Mouse (Mus musculus): ENCODE data around the gene Gpx2. TPM values are rescaled to one million over a fixed set of nuclear protein-coding genes. Genes with fewer than 3 reads are reported as not detected.

Gpx2 gene
- polyA plus RNA-seq, 1 experiment from 2014 or later = 0.10 TPM

DNA sequence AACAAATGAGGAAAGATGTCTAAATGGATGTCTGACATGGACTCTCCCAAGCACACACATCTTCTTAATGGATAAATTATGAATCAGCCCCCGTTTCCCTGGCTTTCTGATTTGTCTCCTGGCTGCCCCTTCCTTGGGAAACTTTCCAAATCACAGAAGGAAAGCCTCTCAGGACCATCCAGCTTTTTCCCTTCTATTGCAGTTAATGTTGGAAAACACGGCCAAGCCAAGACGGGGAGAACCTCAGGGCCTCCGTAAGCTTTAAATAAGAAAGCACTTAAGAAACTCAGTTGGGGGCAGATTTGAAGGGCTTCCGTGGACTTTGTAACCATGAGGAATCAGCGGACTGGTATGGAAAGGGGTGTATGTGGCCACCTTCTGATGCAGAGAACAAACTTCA is 24.5 kb upstream of the Gpx2 start:
- H3K9ac ChIP-seq = no peak overlapping the region
- H3K4me2 ChIP-seq = peak overlapping the region; percentile 81; the same call in 1 of the 2 replicates
- no peaks in the 10 kb centered on the region for H3K9me3 ChIP-seq
- H3K4me3 ChIP-seq = no peak overlapping the region
- H3K27me3 ChIP-seq = peaks cover 29% of the 10 kb centered on the region
- H3K27ac ChIP-seq (replicated peaks) = no peak overlapping the region
- WGBS = 61% methylated on average over 6 of the region's 6 CpGs
- peaks cover 52% of the 10 kb centered on the region for H3K4me1 ChIP-seq (replicated peaks)
- no peak for ATAC-seq (ENCODE audit: low read depth)
- no peaks in the 10 kb centered on the region for H3K36me3 ChIP-seq

DNA sequence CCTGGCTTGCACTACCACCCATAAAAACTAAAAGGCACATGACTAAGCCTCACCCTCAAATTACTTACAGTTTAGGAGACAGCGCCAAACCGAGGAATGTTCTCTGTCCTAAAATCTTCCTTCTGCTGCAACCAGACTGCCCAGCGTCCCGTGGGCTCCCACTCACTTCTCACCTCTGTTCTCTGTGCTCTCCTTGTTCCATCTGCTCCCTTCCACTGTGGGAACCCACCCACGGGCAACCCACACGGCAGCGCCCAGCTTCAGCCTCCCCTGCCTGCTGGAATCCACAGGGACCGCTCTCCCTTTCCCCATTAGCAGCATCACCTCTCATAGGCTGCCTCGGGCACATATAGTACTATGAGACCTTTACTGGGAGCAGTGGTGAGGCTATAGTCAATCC is 23.6 kb upstream of the Gpx2 start:
- H3K4me1 ChIP-seq (replicated peaks) = peaks cover 52% of the 10 kb centered on the region
- WGBS = 84% methylated on average over 9 of the region's 9 CpGs
- H3K4me3 ChIP-seq = no peak overlapping the region
- no peak overlapping the region for H3K4me2 ChIP-seq
- ATAC-seq (ENCODE audit: low read depth) = no peak
- H3K27ac ChIP-seq (replicated peaks) = no peak overlapping the region
- H3K9ac ChIP-seq = no peak overlapping the region
- H3K36me3 ChIP-seq = no peaks in the 10 kb centered on the region
- peaks cover 20% of the 10 kb centered on the region for H3K27me3 ChIP-seq
- no peaks in the 10 kb centered on the region for H3K9me3 ChIP-seq

DNA sequence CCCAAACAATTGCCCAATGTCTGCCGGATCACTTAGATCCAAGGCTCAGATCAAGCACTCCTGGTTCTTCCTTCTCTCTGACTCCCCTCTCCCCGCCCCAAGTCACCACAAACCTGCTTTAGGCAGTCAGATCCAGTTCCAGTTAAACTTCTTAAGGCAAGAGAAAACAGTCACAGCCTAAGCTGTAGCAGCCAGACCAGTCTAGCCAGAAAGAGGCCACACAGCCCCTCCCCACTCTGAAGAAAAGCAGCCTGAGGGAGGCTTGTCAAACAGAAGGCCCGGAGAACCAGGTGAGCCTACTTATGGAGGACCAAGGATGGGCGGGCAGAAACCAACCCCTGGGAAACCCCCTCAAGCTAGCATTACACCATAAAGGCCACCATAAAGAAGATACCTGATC is 22.8 kb upstream of the Gpx2 start:
- no peak overlapping the region for H3K27ac ChIP-seq (replicated peaks)
- H3K4me1 ChIP-seq (replicated peaks) = peaks cover 50% of the 10 kb centered on the region
- H3K36me3 ChIP-seq = no peaks in the 10 kb centered on the region
- no peak for ATAC-seq (ENCODE audit: low read depth)
- H3K4me3 ChIP-seq = no peak overlapping the region
- H3K9me3 ChIP-seq = no peaks in the 10 kb centered on the region
- H3K4me2 ChIP-seq = no peak overlapping the region
- no peak overlapping the region for H3K9ac ChIP-seq
- 70% methylated on average over 4 of the region's 4 CpGs for WGBS
- H3K27me3 ChIP-seq = peaks cover 14% of the 10 kb centered on the region

DNA sequence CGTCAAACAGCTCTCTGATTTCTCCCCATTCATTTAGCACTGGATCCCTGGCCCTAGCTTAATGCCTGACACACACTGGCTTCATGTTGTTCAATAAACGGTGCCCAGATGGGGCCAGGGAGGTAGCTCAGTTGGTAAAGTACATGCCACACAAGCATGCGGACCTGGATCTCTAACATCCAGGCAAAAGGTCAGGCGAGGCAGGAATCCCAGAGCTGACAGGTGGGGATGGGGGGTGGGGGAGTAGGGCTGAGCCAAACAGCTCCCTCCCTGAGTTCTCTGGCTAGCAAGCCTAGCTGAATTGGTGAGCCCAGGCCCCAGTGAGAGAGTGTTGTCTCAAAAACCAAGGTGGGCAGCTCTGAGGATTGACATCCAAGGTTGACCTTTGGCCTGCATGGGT is 21.8 kb upstream of the Gpx2 start:
- Histone ChIP-seq H3K27ac (replicated peaks) (no peak overlapping the region), H3K36me3 (no peaks in the 10 kb centered on the region), H3K9me3 (no peaks in the 10 kb centered on the region), H3K4me2 (no peak overlapping the region), H3K27me3 (peaks cover 14% of the 10 kb centered on the region; the same call in 1 of the 2 replicates), H3K4me3 (no peak overlapping the region), H3K4me1 (replicated peaks) (peaks cover 45% of the 10 kb centered on the region), H3K9ac (no peak overlapping the region)
- ATAC-seq (ENCODE audit: low read depth) = no peak
- WGBS = 61% methylated on average over 4 of the region's 4 CpGs

DNA sequence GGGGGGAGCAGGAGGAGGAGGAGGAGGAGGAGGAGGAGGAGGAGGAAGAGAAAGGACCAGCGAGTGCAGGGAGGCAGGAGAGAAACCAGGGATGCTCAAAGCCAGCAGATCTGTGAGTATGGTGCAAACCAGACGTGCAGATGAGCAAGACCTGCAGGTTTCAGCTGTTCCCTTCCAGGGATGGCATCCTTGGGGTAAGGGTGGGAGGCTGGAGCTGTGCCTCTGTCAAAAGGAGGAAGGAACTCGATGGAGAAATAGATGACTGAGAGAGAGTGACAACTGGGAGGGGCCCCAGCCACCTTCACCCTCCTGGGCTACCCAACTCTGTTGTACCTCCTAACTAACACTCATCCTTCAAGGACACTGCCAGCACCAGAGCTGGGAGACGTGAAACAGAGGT is 21.4 kb upstream of the Gpx2 start:
- Histone ChIP-seq H3K27ac (replicated peaks) (no peak overlapping the region), H3K36me3 (no peaks in the 10 kb centered on the region), H3K9me3 (no peaks in the 10 kb centered on the region), H3K4me2 (no peak overlapping the region), H3K27me3 (peaks cover 14% of the 10 kb centered on the region; the same call in 1 of the 2 replicates), H3K9ac (no peak overlapping the region), H3K4me1 (replicated peaks) (peaks cover 41% of the 10 kb centered on the region), H3K4me3 (no peak overlapping the region)
- no peak for ATAC-seq (ENCODE audit: low read depth)
- 63% methylated on average over 4 of the region's 4 CpGs for WGBS

DNA sequence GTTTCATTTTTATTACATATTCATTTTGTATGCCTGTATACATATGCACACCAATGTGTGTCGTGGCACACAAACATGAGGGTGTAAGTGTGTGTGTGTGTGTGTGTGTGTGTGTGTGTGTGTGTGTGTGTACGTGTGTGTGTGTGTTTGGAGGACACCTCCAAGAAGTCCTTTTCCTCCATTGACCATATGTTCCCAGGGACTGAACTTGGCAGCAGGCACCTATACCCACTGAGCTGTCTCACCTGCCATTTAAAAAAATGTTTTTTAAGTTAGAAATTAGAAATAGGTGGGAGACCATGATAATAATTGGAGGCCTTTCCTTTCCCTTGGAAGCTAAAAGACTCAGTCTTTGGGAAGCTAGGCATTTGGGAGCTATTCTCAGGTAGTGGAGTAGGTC is 18.8 kb upstream of the Gpx2 start:
- WGBS = 87% methylated on average over 2 of the region's 2 CpGs
- no peak for ATAC-seq (ENCODE audit: low read depth)
- no peaks in the 10 kb centered on the region for H3K9me3 ChIP-seq
- H3K27ac ChIP-seq (replicated peaks) = no peak overlapping the region
- H3K4me2 ChIP-seq = no peak overlapping the region
- H3K27me3 ChIP-seq = no peaks in the 10 kb centered on the region; the same call in 1 of the 2 replicates
- no peaks in the 10 kb centered on the region for H3K36me3 ChIP-seq
- no peak overlapping the region for H3K9ac ChIP-seq
- H3K4me3 ChIP-seq = no peak overlapping the region
- peaks cover 15% of the 10 kb centered on the region; the same call in 1 of the 2 replicates for H3K4me1 ChIP-seq (replicated peaks)

DNA sequence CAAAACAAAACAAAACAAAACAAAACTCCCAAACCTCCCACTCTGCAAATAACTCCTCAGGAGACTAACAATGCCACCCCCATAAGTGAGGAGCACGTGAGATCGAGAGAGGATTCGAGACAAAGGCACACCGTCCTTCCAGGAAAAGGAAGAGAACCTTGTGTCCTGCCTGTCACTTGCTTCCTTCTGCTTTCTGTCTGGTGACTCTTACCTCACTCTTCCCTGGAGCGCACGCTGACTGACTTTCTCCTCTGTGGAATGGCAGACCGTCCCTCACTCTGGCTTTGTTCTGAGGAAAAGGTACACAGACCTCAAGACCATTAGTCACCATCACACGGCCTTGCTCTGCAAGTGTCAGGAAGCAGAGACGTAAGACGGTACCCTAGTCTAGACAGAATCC is 18.2 kb upstream of the Gpx2 start:
- H3K4me2 ChIP-seq = no peak overlapping the region
- H3K4me1 ChIP-seq (replicated peaks) = peaks cover 10% of the 10 kb centered on the region; the same call in 1 of the 2 replicates
- 79% methylated on average over 10 of the region's 10 CpGs for WGBS
- H3K4me3 ChIP-seq = no peak overlapping the region
- no peak for ATAC-seq (ENCODE audit: low read depth)
- no peaks in the 10 kb centered on the region for H3K36me3 ChIP-seq
- H3K27ac ChIP-seq (replicated peaks) = no peak overlapping the region
- no peaks in the 10 kb centered on the region for H3K9me3 ChIP-seq
- H3K27me3 ChIP-seq = no peaks in the 10 kb centered on the region; the same call in 1 of the 2 replicates
- H3K9ac ChIP-seq = no peak overlapping the region

DNA sequence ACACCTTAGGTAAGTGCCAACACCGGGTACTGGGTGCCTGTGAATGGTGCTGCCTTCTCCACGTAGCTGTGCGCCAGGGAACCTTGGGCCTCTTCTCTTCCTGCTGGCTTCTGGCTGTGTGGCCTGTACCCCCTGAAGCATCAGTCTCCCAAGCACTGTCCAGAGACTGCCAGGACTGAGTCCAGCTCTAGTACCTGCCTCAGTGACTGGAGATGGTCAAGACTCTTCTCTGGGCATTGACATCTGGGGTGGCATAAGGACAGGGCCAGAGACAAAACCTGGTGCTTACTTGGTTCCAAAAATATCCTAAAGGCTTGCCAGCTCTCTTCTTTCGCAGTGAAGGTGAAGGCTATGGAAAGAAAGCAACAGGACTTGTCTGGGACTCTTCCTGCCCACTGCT is 15.7 kb upstream of the Gpx2 start:
- no peaks in the 10 kb centered on the region for H3K4me1 ChIP-seq (replicated peaks)
- no peak overlapping the region for H3K9ac ChIP-seq
- no peak overlapping the region for H3K4me3 ChIP-seq
- ATAC-seq (ENCODE audit: low read depth) = no peak
- no peaks in the 10 kb centered on the region for H3K36me3 ChIP-seq
- no peaks in the 10 kb centered on the region for H3K27me3 ChIP-seq
- 91% methylated on average over 4 of the region's 4 CpGs for WGBS
- no peak overlapping the region for H3K27ac ChIP-seq (replicated peaks)
- no peak overlapping the region for H3K4me2 ChIP-seq
- H3K9me3 ChIP-seq = no peaks in the 10 kb centered on the region

DNA sequence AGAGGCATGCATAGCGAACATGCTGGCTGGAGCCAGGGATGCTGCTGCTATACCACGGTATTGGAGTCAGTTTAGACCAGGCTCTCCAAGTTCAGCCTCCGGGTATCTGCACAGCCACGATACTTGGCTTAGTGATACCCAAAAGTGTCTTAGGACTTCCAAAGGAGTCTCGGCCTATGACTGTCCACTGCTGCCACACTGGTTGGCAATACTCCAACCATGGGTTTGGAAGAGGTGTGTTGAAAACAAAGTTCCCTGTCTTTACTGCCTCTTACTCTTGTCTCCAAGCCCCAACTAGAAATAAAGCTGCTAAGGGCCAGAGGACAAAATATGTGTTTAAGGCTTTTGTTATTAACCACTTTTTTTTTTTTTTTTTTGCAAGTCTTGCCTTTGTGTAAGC is 15.1 kb upstream of the Gpx2 start:
- no peak overlapping the region for H3K4me2 ChIP-seq
- H3K9ac ChIP-seq = no peak overlapping the region
- no peaks in the 10 kb centered on the region for H3K36me3 ChIP-seq
- H3K9me3 ChIP-seq = no peaks in the 10 kb centered on the region
- no peaks in the 10 kb centered on the region for H3K27me3 ChIP-seq
- ATAC-seq (ENCODE audit: low read depth) = no peak
- WGBS = 96% methylated on average over 5 of the region's 5 CpGs
- no peak overlapping the region for H3K27ac ChIP-seq (replicated peaks)
- no peak overlapping the region for H3K4me3 ChIP-seq
- H3K4me1 ChIP-seq (replicated peaks) = no peaks in the 10 kb centered on the region

DNA sequence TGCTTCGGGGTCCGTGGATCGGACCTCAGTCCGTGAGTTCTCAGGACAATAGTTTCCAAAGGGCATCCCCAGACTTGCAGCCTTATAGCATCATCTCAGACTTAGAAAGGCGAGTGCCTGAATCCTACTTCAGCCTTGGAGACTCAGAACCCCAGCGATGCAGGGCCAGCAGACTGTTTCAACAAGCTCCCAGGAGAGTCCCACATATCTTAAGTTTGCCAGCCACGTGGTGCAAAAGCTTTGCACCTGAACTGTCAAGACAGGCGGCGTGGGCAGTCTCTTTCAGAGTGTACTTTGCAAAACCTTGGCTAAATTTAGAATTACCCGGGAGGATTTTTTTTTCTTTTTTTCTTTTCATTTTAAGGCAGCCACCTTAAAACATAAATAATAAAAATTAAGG is 12.4 kb upstream of the Gpx2 start:
- Histone ChIP-seq H3K36me3 (no peaks in the 10 kb centered on the region), H3K4me2 (no peak overlapping the region), H3K9ac (no peak overlapping the region), H3K27ac (replicated peaks) (no peak overlapping the region), H3K9me3 (no peaks in the 10 kb centered on the region), H3K27me3 (no peaks in the 10 kb centered on the region), H3K4me3 (no peak overlapping the region), H3K4me1 (replicated peaks) (no peaks in the 10 kb centered on the region)
- ATAC-seq (ENCODE audit: low read depth) = no peak
- WGBS = 80% methylated on average over 10 of the region's 10 CpGs

DNA sequence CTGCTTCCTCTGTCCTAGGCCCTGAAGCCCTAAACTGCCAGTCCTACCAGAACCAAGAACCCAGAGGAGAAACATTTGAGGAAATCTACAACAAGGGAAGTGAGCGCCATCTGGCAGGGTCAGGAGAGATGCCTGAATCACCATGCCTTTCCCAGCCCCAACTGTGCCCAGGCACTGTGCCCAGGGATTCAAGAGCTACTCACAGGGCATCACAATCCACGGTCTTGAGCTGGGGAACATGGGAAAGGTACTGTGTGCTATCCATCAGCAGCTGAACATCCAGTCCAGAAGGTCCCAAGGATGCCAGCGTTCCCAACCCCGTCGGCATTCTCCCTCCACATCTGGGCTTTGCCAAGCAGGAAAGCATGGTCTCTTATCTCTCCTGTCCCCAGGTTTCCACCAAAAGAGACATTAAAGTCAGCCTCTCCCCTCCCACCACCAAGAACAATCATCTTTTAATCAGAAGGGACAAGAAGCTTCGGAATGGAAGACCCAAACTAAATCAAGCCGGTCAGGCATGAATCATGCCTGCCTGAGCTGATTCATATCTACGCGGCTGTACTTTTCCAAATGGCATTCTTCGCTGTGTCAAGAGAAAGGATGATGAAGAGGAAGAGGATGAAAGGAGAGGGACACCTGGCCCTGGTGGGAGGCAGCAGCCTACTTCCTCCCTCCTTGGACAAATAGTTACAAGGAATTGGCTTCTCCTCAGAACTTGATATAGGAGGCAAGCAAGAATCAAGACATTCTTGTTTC is 9.9 kb upstream of the Gpx2 start:
- WGBS = 90% methylated on average over 10 of the region's 10 CpGs
- Histone ChIP-seq H3K4me3 (no peak overlapping the region), H3K9ac (no peak overlapping the region), H3K4me1 (replicated peaks) (no peaks in the 10 kb centered on the region), H3K27me3 (no peaks in the 10 kb centered on the region), H3K36me3 (peaks cover 2% of the 10 kb centered on the region; the same call in 1 of the 2 replicates), H3K27ac (replicated peaks) (no peak overlapping the region), H3K9me3 (no peaks in the 10 kb centered on the region), H3K4me2 (no peak overlapping the region)
- no peak for ATAC-seq (ENCODE audit: low read depth)

DNA sequence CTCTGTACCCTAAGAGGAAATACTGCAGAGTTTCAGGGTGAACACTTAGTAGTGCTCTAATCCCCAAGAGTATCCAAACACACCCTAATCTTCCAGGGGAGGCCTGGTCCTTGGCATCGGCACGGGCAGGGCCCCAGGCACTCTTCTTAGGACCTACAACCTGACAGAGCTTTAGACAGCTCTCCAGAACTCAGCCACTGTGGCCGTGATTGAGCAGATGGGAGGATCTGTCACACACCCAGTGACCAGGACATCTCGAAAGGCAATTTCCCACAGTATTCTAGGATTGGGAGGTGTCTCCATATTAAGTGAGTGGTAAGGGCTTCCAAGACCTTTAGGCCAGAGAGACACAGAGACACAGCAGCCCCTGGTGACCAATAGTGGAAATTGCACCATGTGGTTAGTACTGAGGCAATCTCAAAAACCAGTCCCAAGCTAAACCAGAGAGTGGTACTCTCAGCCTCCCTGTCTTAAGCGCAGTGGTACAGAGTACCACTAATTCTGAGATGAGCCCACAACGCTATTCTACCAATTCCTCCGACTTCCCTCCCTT is 8.4 kb upstream of the Gpx2 start:
- 60% methylated on average over 7 of the region's 7 CpGs for WGBS
- ATAC-seq (ENCODE audit: low read depth) = peak; percentile 52; the same call in 1 of the 2 replicates
- H3K27me3 ChIP-seq = no peaks in the 10 kb centered on the region
- H3K27ac ChIP-seq (replicated peaks) = no peak overlapping the region
- no peak overlapping the region for H3K4me2 ChIP-seq
- H3K4me3 ChIP-seq = no peak overlapping the region
- no peaks in the 10 kb centered on the region for H3K4me1 ChIP-seq (replicated peaks)
- no peak overlapping the region for H3K9ac ChIP-seq
- H3K36me3 ChIP-seq = peaks cover 4% of the 10 kb centered on the region; the same call in 1 of the 2 replicates
- H3K9me3 ChIP-seq = no peaks in the 10 kb centered on the region

DNA sequence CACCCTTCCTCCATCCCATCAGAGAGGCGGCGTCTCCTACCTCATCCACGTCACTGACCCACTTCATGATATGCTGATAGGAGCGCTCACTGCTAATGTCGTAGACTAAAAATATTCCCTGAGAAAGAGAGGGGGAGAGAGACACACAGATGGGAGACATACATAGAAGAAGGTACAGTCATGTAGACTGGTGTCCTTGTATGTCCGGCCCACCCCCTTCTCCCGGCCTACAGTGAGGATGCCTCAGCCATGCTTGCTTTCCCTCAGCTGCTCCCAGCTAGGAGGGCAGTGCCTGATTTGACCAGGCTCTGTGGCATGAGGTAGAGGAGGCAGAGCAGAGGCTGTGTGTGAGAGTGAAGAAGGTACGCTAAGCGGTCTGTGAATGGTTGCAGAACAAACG is 7.7 kb upstream of the Gpx2 start:
- Histone ChIP-seq H3K9ac (no peak overlapping the region), H3K27ac (replicated peaks) (no peak overlapping the region), H3K36me3 (peaks cover 4% of the 10 kb centered on the region; the same call in 1 of the 2 replicates), H3K4me2 (no peak overlapping the region), H3K4me3 (no peak overlapping the region), H3K9me3 (no peaks in the 10 kb centered on the region), H3K4me1 (replicated peaks) (no peaks in the 10 kb centered on the region), H3K27me3 (no peaks in the 10 kb centered on the region)
- ATAC-seq (ENCODE audit: low read depth) = no peak
- 92% methylated on average over 10 of the region's 10 CpGs for WGBS
